Mouse (Mus musculus) stomach, postnatal 0 days (tissue): Measurements from ENCODE around the gene Slc27a3.

Experiments
- CTCF ChIP-seq: IDR thresholded peaks from 2 replicates; pipeline ENCODE4 v1.5.1; 2016; ENCODE audit warnings: antibody characterized with exemption, low read depth, mild to moderate bottlenecking, moderate library complexity
- EP300 ChIP-seq: optimal IDR thresholded peaks from 2 replicates; pipeline ENCODE3; 2016; ENCODE audit warnings: antibody characterized with exemption

DNA sequence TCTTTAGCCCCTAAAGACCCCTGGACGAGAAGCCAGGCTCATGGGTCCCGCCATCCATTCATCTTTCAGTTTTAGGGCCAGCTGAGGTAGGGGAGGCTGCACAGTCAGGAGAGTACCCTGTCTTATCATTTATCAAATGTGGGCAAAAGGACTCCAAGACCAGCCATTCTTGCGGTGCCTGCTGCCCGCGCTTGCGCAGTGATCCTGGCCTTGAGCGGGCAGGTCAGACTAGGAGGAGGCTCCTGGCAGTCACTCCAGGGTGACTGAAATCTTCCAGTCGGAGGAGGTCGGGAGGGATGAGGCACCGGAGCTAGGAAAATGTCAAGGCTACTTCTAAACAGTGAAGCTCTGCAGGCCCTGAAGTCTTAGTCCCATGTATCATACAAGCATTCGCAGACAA lies 8.0 kb downstream of the Slc27a3 start:
- no peak for TF ChIP-seq CTCF
- no peak for TF ChIP-seq EP300
